Mouse (Mus musculus) C2C12 (cell line): ENCODE data around the gene Oxa1l.

Experiments used
- CEBPB ChIP-seq: IDR thresholded peaks from one replicate; pipeline ENCODE4 v1.6.1; 2011; ENCODE audit warnings: low read depth, mild to moderate bottlenecking, control low read depth, moderate library complexity
- CTCF ChIP-seq: IDR thresholded peaks from one replicate; pipeline ENCODE4 v1.5.1; 2011; ENCODE audit not compliant: control insufficient read depth, insufficient read depth, insufficient read length
- MAX ChIP-seq: IDR thresholded peaks from one replicate; pipeline ENCODE4 v1.6.1; 2011; ENCODE audit warnings: mild to moderate bottlenecking, control low read depth
- MYOD1 ChIP-seq: IDR thresholded peaks from one replicate; pipeline ENCODE4 v1.6.1; 2011; ENCODE audit warnings: low read depth; ENCODE audit not compliant: control insufficient read depth, insufficient read length
- MYOG ChIP-seq: IDR thresholded peaks from one replicate; pipeline ENCODE4 v1.6.1; 2011; ENCODE audit not compliant: control insufficient read depth, insufficient read length; ENCODE audit errors: extremely low read depth
- USF1 ChIP-seq: IDR thresholded peaks from one replicate; pipeline ENCODE4 v1.6.1; 2011; ENCODE audit warnings: low read depth, mild to moderate bottlenecking, control low read depth, moderate library complexity

DNA sequence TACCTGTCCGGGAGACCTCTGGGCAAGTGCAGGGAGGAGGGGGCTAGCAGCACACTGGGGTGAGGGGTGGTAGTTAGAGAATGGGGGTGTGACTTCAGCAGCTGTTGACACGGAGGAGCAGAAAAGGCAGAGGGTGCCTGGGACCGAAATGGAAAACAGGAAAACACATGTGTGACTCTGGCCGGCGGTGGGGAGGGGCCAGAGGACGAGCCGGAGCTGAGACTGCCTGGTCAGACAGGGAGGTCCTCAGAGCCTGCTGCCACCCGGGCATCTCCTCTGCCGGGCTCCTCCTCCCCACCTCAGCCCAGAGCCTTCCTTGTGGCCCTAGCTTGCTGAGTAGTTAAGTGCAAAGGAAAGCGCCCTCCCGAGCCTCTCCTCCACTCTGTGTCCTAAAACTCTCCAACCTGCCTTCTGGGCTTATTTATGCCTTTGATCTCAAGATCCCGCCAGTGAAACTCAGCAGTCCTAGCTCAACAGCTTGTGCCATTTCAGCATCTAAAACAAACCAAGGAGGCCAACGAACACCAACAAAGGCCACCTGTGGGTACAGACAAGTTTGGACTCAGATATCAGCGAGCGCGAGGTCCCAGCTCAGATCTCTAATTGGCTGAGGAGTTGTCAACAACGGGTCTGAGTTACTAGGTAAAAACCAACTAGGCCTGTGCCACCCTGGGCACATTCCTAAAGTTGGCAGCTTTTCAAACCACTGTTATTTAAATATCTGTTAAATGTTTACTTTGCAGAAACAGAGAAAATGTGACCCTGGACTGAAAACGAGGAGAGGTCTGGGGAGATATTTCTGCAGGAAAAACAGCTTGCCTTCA, 53.5 kb downstream of the Oxa1l start:
- TF ChIP-seq CTCF (no peak), MYOD1 (no peak), MAX (no peak), CEBPB (no peak), MYOG (no peak), USF1 (no peak)
